Mouse (Mus musculus): ENCODE results near the gene Rpl11. TPM values are rescaled to one million over a fixed set of nuclear protein-coding genes. Genes with fewer than 3 reads are reported as not detected.

Gene Rpl11
- polyA plus RNA-seq, 1 experiment from 2014 or later: 240 TPM

- no peak for ATAC-seq (ENCODE audit: insufficient read depth)
- Histone ChIP-seq H3K4me3 (replicated peaks) (no peak overlapping the region), H3K36me3 (replicated peaks) (0 out of 2 replicates have a peak, but pooled peaks cover 7% of the 10 kb centered on the region), H3K9me3 (replicated peaks) (no peaks in the 10 kb centered on the region), H3K27me3 (no peaks in the 10 kb centered on the region), H3K27ac (replicated peaks) (no peak overlapping the region), H3K9ac (no peak overlapping the region), H3K4me1 (replicated peaks) (peaks cover 38% of the 10 kb centered on the region), H3K4me2 (no peak overlapping the region)
- 96% methylated on average over 9 of the region's 9 CpGs for WGBS (ENCODE audit: insufficient replicate concordance)
Measured at GRCm38 (mm10) chr4:136022924-136023323, 30.3 kb downstream of the Rpl11 start.

DNA sequence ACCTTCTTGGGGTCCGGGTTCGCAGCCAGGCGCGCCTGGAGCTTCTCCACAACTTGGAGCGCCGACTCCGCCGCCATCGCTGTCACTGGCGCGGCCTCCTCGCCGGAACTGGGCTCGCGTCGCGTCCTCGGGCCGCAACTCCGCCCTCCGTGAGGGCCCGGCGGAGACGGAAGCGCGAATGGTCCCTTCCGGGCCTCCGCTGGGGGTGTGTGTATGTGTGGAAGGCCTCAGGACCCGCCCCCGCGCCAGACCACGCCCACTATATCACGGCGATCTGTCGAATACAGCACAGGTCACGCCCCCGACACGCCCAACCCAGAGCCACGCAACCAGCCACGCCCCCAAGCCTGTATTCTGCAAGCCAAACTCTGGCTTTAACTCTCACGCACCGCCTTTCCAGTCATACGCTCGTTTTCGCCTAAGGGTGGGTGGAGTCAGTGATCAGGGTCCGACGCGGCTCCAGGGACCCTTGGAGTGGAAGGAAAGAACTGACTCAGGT is 31.6 kb downstream of the Rpl11 start, which contains the start of gene Eloa:
Gene Eloa, minus strand, starts transcription at position 215 of the 499 bp plus-strand sequence.
- Histone ChIP-seq H3K9ac (peak within 1 kb of the TSS; percentile 96), H3K4me2 (peak within 1 kb of the TSS; percentile 71), H3K9me3 (replicated peaks) (no peaks in the 10 kb centered on the region), H3K27me3 (no peaks in the 10 kb centered on the region), H3K27ac (replicated peaks) (peak within 1 kb of the TSS; percentile 94), H3K36me3 (replicated peaks) (peaks cover 18% of the 10 kb centered on the region), H3K4me1 (replicated peaks) (peaks cover 32% of the 10 kb centered on the region), H3K4me3 (replicated peaks) (peak within 1 kb of the TSS; percentile 88)
- WGBS (ENCODE audit: insufficient replicate concordance): under 1% methylated on average over 48 of the region's 48 CpGs
- peak; percentile 98 for ATAC-seq (ENCODE audit: insufficient read depth)

DNA sequence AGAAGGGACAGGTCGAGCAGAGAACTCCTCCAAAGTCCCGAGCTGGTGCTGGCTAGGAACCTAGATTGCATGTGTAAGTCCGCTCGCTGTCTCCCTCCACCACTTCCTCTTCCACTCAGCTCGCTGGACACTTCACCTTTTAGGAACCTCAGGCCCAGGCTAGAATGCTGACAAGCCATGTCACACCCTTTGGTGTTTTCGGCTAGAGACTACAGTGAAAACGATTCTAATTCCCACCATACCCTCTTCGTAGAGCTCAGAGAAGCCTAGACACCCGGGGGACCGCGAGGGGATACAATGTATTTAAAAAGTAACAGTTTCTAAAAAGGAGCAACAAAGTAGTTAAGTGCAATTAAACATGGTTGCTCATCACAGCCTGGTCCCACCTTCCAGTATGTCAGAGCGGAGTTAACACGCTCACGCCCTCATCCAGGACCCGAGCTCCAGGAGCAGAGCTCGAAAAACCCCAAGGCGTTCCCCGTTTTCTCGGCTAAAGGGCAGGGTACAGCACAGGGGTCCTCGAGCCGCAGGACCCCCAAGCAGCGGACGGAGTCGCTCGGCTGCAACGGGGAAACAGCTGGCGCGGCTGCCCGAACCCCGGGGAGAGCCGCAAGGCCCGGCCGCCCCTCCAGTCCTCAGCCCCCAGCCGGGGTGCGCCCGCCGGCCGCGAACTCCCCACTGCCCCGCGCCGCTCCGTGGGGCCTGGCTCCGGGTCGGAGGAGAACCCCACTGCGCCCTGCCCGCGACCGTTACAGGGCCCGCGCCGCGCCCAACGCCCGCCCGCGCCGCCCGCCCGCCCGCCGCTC is 32.3 kb downstream of the Rpl11 start:
- Histone ChIP-seq H3K27me3 (no peaks in the 10 kb centered on the region), H3K4me3 (replicated peaks) (peak overlapping the region; percentile 88), H3K9ac (peak overlapping the region; percentile 96), H3K9me3 (replicated peaks) (no peaks in the 10 kb centered on the region), H3K27ac (replicated peaks) (peak overlapping the region; percentile 94), H3K4me2 (peak overlapping the region; percentile 71), H3K36me3 (replicated peaks) (peaks cover 21% of the 10 kb centered on the region), H3K4me1 (replicated peaks) (peaks cover 37% of the 10 kb centered on the region)
- WGBS (ENCODE audit: insufficient replicate concordance): under 1% methylated on average over 62 of the region's 62 CpGs
- peak; percentile 71 for ATAC-seq (ENCODE audit: insufficient read depth)

DNA sequence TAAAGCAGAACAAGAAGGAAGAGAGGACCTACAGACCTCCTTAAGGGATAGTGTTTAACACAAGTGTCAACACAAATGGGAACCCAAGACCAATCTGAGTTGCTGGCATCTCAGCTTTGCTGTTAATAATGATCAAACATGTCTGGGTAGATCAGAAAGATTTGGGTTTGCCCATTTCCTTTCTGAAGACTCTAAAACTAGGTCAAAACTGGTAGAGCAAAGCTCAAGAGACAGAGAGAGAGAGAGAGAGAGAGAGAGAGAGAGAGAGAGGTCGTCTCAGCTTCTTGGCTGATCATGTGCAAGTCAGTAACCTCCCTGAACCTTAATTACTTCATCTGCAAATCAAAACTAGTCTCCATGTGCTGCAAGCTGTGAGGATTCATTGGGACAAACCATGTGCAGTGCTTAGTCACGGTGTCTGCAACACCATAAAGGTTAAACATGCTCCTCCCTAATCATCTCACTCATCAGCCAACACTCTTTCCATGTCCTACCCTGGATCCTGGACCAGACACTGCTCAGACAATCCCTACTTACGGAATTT is 37.1 kb downstream of the Rpl11 start:
- Histone ChIP-seq H3K9ac (no peak overlapping the region), H3K4me3 (replicated peaks) (no peak overlapping the region), H3K4me2 (no peak overlapping the region), H3K27me3 (no peaks in the 10 kb centered on the region), H3K36me3 (replicated peaks) (peaks cover 55% of the 10 kb centered on the region), H3K27ac (replicated peaks) (no peak overlapping the region), H3K9me3 (replicated peaks) (no peaks in the 10 kb centered on the region), H3K4me1 (replicated peaks) (peaks cover 34% of the 10 kb centered on the region)
- 84% methylated on average over 3 of the region's 3 CpGs for WGBS (ENCODE audit: insufficient replicate concordance)
- ATAC-seq (ENCODE audit: insufficient read depth): no peak

- 83% methylated on average over 4 of the region's 4 CpGs for WGBS (ENCODE audit: insufficient replicate concordance)
- H3K36me3 ChIP-seq (replicated peaks): peaks cover 88% of the 10 kb centered on the region
- H3K4me2 ChIP-seq: no peak overlapping the region
- peaks cover 7% of the 10 kb centered on the region for H3K4me1 ChIP-seq (replicated peaks)
- H3K4me3 ChIP-seq (replicated peaks): no peak overlapping the region
- no peak overlapping the region for H3K9ac ChIP-seq
- no peak for ATAC-seq (ENCODE audit: insufficient read depth)
- no peak overlapping the region for H3K27ac ChIP-seq (replicated peaks)
- H3K27me3 ChIP-seq: no peaks in the 10 kb centered on the region
- H3K9me3 ChIP-seq (replicated peaks): no peaks in the 10 kb centered on the region
Measured at GRCm38 (mm10) chr4:136010586-136010985, 42.6 kb downstream of the Rpl11 start.

GRCm38 (mm10) chr4:136008782-136009447 is 44.3 kb downstream of the Rpl11 start:
- 86% methylated on average over 8 of the region's 8 CpGs for whole genome bisulfite sequencing (ENCODE audit: insufficient replicate concordance)
- H3K27ac ChIP-seq (replicated peaks): peak overlapping the region; percentile 21
- peaks cover 97% of the 10 kb centered on the region for H3K36me3 ChIP-seq (replicated peaks)
- no peak overlapping the region for H3K4me3 ChIP-seq (replicated peaks)
- no peaks in the 10 kb centered on the region for H3K27me3 ChIP-seq
- H3K4me1 ChIP-seq (replicated peaks): peaks cover 3% of the 10 kb centered on the region; the same call in 1 of the 2 replicates
- peak; percentile 32; the same call in 1 of the 2 replicates for ATAC-seq (ENCODE audit: insufficient read depth)
- H3K4me2 ChIP-seq: no peak overlapping the region
- no peak overlapping the region for H3K9ac ChIP-seq
- H3K9me3 ChIP-seq (replicated peaks): no peaks in the 10 kb centered on the region

GRCm38 (mm10) chr4:136006821-136007220 is 46.4 kb downstream of the Rpl11 start:
- Histone ChIP-seq H3K4me2 (no peak overlapping the region), H3K27ac (replicated peaks) (no peak overlapping the region), H3K9me3 (replicated peaks) (no peaks in the 10 kb centered on the region), H3K9ac (no peak overlapping the region), H3K36me3 (replicated peaks) (peaks cover 98% of the 10 kb centered on the region), H3K4me3 (replicated peaks) (no peak overlapping the region), H3K4me1 (replicated peaks) (0 out of 2 replicates have a peak, but pooled peaks cover 3% of the 10 kb centered on the region), H3K27me3 (no peaks in the 10 kb centered on the region)
- WGBS (ENCODE audit: insufficient replicate concordance): 78% methylated on average over 3 of the region's 3 CpGs
- ATAC-seq (ENCODE audit: insufficient read depth): no peak

DNA sequence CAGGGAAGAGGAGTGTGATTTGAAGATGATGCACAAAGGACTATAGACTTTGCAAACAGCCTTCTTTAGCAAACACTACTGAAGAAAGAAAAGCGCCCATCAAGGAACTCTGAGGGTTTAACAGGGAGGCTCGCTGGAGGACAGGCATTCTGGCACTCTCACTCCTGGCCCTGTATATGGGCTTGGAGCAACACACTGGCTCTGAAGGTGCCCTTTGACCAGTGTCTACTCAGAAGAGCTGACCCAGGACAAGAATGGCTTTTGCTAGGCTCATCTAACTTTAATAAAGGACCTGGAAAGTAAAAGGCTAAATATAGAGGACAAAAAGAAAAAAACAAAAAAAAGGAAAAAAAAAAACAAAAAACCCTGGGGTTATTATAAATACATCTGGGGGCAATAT is 48.3 kb downstream of the Rpl11 start:
- no peak overlapping the region for H3K27ac ChIP-seq (replicated peaks)

GRCm38 (mm10) chr4:136004107-136004675 is 49.0 kb downstream of the Rpl11 start:
- Histone ChIP-seq H3K4me3 (replicated peaks) (no peak overlapping the region), H3K4me1 (replicated peaks) (no peaks in the 10 kb centered on the region), H3K9me3 (replicated peaks) (no peaks in the 10 kb centered on the region), H3K27ac (replicated peaks) (no peak overlapping the region), H3K9ac (no peak overlapping the region), H3K4me2 (no peak overlapping the region), H3K27me3 (no peaks in the 10 kb centered on the region), H3K36me3 (replicated peaks) (peaks cover 84% of the 10 kb centered on the region)
- 75% methylated on average over 5 of the region's 5 CpGs for WGBS (ENCODE audit: insufficient replicate concordance)
- ATAC-seq (ENCODE audit: insufficient read depth): no peak

More for the DNA sequence above, 48.3 kb downstream of the Rpl11 start:
- Histone ChIP-seq H3K9me3 (replicated peaks) (no peaks in the 10 kb centered on the region), H3K4me3 (replicated peaks) (no peak overlapping the region), H3K4me1 (replicated peaks) (0 out of 2 replicates have a peak, but pooled peaks cover 3% of the 10 kb centered on the region), H3K36me3 (replicated peaks) (peaks cover 91% of the 10 kb centered on the region), H3K9ac (no peak overlapping the region), H3K4me2 (no peak overlapping the region), H3K27me3 (no peaks in the 10 kb centered on the region)
- no peak for ATAC-seq (ENCODE audit: insufficient read depth)
- WGBS (ENCODE audit: insufficient replicate concordance): 80% methylated on average over 2 of the region's 2 CpGs

DNA sequence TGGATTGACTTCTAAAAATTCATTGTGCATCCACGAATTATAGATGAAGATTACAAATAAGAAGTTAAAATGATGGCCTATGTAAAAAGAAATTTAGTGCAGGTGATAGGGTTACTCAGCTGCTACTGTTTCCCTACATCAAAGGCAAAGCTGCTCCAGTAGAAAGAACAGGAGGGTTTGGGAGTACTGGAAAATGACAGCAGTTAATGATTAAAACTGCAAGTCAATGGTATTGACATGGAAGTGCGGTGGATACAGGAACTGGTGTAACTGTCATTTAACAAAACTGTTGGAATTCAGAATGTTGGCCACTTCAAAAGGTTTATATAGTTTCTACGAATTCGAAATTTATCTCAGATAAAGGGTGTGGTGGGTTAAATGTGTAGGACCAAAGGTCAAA is 58.1 kb downstream of the Rpl11 start:
- Histone ChIP-seq H3K9me3 (replicated peaks) (0 out of 2 replicates have a peak, but pooled peaks cover 5% of the 10 kb centered on the region), H3K4me2 (no peak overlapping the region), H3K27me3 (no peaks in the 10 kb centered on the region), H3K36me3 (replicated peaks) (no peaks in the 10 kb centered on the region), H3K27ac (replicated peaks) (0 out of 2 replicates have a peak overlapping the region, but pooled peaks have one; percentile 31), H3K4me1 (replicated peaks) (peaks cover 11% of the 10 kb centered on the region), H3K9ac (no peak overlapping the region), H3K4me3 (replicated peaks) (no peak overlapping the region)
- WGBS (ENCODE audit: insufficient replicate concordance): 64% methylated on average over 4 of the region's 4 CpGs
- no peak for ATAC-seq (ENCODE audit: insufficient read depth)

Measured in liver, embryonic 15.5 days (tissue).